Mouse (Mus musculus): ENCODE measurements around the gene Prkcb. TPM values are rescaled to one million over a fixed set of nuclear protein-coding genes. Genes with fewer than 3 reads are reported as not detected.

Gene Prkcb
- polyA plus RNA-seq, 1 experiment from 2014 or later, result 4.1 TPM

GRCm38 (mm10) chr7:122347433-122347832, 58.9 kb downstream of the Prkcb start:
- Histone ChIP-seq H3K27ac (ENCODE audit: low read length) (no peak overlapping the region), H3K27me3 (replicated peaks; ENCODE audit: control insufficient read depth, insufficient read depth, low read length) (no peaks in the 10 kb centered on the region), H3K4me3 (ENCODE audit: low read length) (no peak overlapping the region), H3K4me2 (ENCODE audit: low read depth, low read length) (no peak overlapping the region), H3K4me1 (ENCODE audit: control insufficient read depth, insufficient read depth, low read length) (no peaks in the 10 kb centered on the region), H3K9ac (ENCODE audit: low read depth, low read length) (no peak overlapping the region), H3K9me3 (ENCODE audit: control insufficient read depth, low read length) (no peaks in the 10 kb centered on the region), H3K36me3 (ENCODE audit: control insufficient read depth, insufficient read depth, low read length) (no peaks in the 10 kb centered on the region)
- 88% methylated on average over 3 of the region's 3 CpGs for WGBS
- no peak for ATAC-seq

- H3K27me3 ChIP-seq (replicated peaks; ENCODE audit: control insufficient read depth, insufficient read depth, low read length), result no peaks in the 10 kb centered on the region
- no peak overlapping the region for H3K4me2 ChIP-seq (ENCODE audit: low read depth, low read length)
- H3K9ac ChIP-seq (ENCODE audit: low read depth, low read length), result no peak overlapping the region
- 83% methylated on average over 5 of the region's 5 CpGs for WGBS
- no peaks in the 10 kb centered on the region for H3K36me3 ChIP-seq (ENCODE audit: control insufficient read depth, insufficient read depth, low read length)
- H3K4me3 ChIP-seq (ENCODE audit: low read length), result no peak overlapping the region
- no peak overlapping the region for H3K27ac ChIP-seq (ENCODE audit: low read length)
- no peaks in the 10 kb centered on the region for H3K9me3 ChIP-seq (ENCODE audit: control insufficient read depth, low read length)
- ATAC-seq, result no peak
- no peaks in the 10 kb centered on the region for H3K4me1 ChIP-seq (ENCODE audit: control insufficient read depth, insufficient read depth, low read length)
Observed at GRCm38 (mm10) chr7:122349961-122350360, 61.4 kb downstream of the Prkcb start.

- no peak for ATAC-seq
- Histone ChIP-seq H3K4me2 (ENCODE audit: low read depth, low read length) (no peak overlapping the region), H3K9me3 (ENCODE audit: control insufficient read depth, low read length) (no peaks in the 10 kb centered on the region), H3K4me3 (ENCODE audit: low read length) (no peak overlapping the region), H3K27me3 (replicated peaks; ENCODE audit: control insufficient read depth, insufficient read depth, low read length) (no peaks in the 10 kb centered on the region), H3K36me3 (ENCODE audit: control insufficient read depth, insufficient read depth, low read length) (no peaks in the 10 kb centered on the region), H3K9ac (ENCODE audit: low read depth, low read length) (no peak overlapping the region), H3K4me1 (ENCODE audit: control insufficient read depth, insufficient read depth, low read length) (no peaks in the 10 kb centered on the region), H3K27ac (ENCODE audit: low read length) (no peak overlapping the region)
- WGBS, result 78% methylated on average over 2 of the region's 2 CpGs
Observed at GRCm38 (mm10) chr7:122350741-122351140, 62.2 kb downstream of the Prkcb start.

DNA sequence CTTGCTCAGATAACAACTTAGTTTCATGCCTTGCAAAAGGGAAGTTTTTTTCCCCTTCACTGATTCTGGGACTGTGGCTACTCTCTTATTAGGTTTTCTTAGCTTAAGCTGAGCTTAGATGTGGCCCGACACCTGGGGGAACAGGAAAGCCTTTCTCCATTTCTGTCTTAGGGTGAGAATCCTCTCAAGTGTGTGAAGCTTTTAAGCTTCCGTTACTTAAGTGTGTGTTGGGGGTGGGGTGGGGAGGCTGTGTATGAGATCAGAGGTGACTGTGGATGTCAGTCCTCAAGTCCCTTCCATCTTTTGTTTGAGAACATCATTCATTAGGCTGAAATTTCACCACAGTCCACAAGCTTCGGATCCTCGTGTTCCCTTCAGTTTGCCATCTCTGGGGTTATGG, 63.3 kb downstream of the Prkcb start:
- no peaks in the 10 kb centered on the region for H3K9me3 ChIP-seq (ENCODE audit: control insufficient read depth, low read length)
- no peak for ATAC-seq
- H3K4me2 ChIP-seq (ENCODE audit: low read depth, low read length), result no peak overlapping the region
- no peaks in the 10 kb centered on the region for H3K36me3 ChIP-seq (ENCODE audit: control insufficient read depth, insufficient read depth, low read length)
- no peak overlapping the region for H3K27ac ChIP-seq (ENCODE audit: low read length)
- H3K4me3 ChIP-seq (ENCODE audit: low read length), result no peak overlapping the region
- WGBS, result 81% methylated on average over 4 of the region's 4 CpGs
- H3K9ac ChIP-seq (ENCODE audit: low read depth, low read length), result no peak overlapping the region
- no peaks in the 10 kb centered on the region for H3K4me1 ChIP-seq (ENCODE audit: control insufficient read depth, insufficient read depth, low read length)
- H3K27me3 ChIP-seq (replicated peaks; ENCODE audit: control insufficient read depth, insufficient read depth, low read length), result no peaks in the 10 kb centered on the region

GRCm38 (mm10) chr7:122352566-122353277, 64.2 kb downstream of the Prkcb start:
- 60% methylated on average over 12 of the region's 12 CpGs for WGBS
- Histone ChIP-seq H3K4me1 (ENCODE audit: control insufficient read depth, insufficient read depth, low read length) (no peaks in the 10 kb centered on the region), H3K36me3 (ENCODE audit: control insufficient read depth, insufficient read depth, low read length) (no peaks in the 10 kb centered on the region), H3K9me3 (ENCODE audit: control insufficient read depth, low read length) (no peaks in the 10 kb centered on the region), H3K4me2 (ENCODE audit: low read depth, low read length) (no peak overlapping the region), H3K27ac (ENCODE audit: low read length) (no peak overlapping the region), H3K4me3 (ENCODE audit: low read length) (no peak overlapping the region), H3K27me3 (replicated peaks; ENCODE audit: control insufficient read depth, insufficient read depth, low read length) (no peaks in the 10 kb centered on the region), H3K9ac (ENCODE audit: low read depth, low read length) (no peak overlapping the region)
- ATAC-seq, result no peak

GRCm38 (mm10) chr7:122353329-122353728, 64.8 kb downstream of the Prkcb start:
- H3K4me2 ChIP-seq (ENCODE audit: low read depth, low read length), result no peak overlapping the region
- H3K27ac ChIP-seq (ENCODE audit: low read length), result no peak overlapping the region
- no peaks in the 10 kb centered on the region for H3K9me3 ChIP-seq (ENCODE audit: control insufficient read depth, low read length)
- WGBS, result 64% methylated on average over 4 of the region's 4 CpGs
- H3K27me3 ChIP-seq (replicated peaks; ENCODE audit: control insufficient read depth, insufficient read depth, low read length), result no peaks in the 10 kb centered on the region
- H3K4me1 ChIP-seq (ENCODE audit: control insufficient read depth, insufficient read depth, low read length), result no peaks in the 10 kb centered on the region
- ATAC-seq, result no peak
- H3K36me3 ChIP-seq (ENCODE audit: control insufficient read depth, insufficient read depth, low read length), result no peaks in the 10 kb centered on the region
- no peak overlapping the region for H3K9ac ChIP-seq (ENCODE audit: low read depth, low read length)
- no peak overlapping the region for H3K4me3 ChIP-seq (ENCODE audit: low read length)

GRCm38 (mm10) chr7:122356941-122357340, 68.4 kb downstream of the Prkcb start:
- Histone ChIP-seq H3K36me3 (ENCODE audit: control insufficient read depth, insufficient read depth, low read length) (no peaks in the 10 kb centered on the region), H3K9me3 (ENCODE audit: control insufficient read depth, low read length) (no peaks in the 10 kb centered on the region), H3K27ac (ENCODE audit: low read length) (no peak overlapping the region), H3K4me3 (ENCODE audit: low read length) (no peak overlapping the region), H3K4me2 (ENCODE audit: low read depth, low read length) (no peak overlapping the region), H3K27me3 (replicated peaks; ENCODE audit: control insufficient read depth, insufficient read depth, low read length) (no peaks in the 10 kb centered on the region), H3K4me1 (ENCODE audit: control insufficient read depth, insufficient read depth, low read length) (no peaks in the 10 kb centered on the region), H3K9ac (ENCODE audit: low read depth, low read length) (no peak overlapping the region)
- ATAC-seq, result no peak
- WGBS, result 52% methylated on average over 2 of the region's 2 CpGs

GRCm38 (mm10) chr7:122357847-122358246, 69.3 kb downstream of the Prkcb start:
- Histone ChIP-seq H3K9me3 (ENCODE audit: control insufficient read depth, low read length) (no peaks in the 10 kb centered on the region), H3K4me1 (ENCODE audit: control insufficient read depth, insufficient read depth, low read length) (no peaks in the 10 kb centered on the region), H3K27me3 (replicated peaks; ENCODE audit: control insufficient read depth, insufficient read depth, low read length) (no peaks in the 10 kb centered on the region), H3K4me3 (ENCODE audit: low read length) (no peak overlapping the region), H3K9ac (ENCODE audit: low read depth, low read length) (no peak overlapping the region), H3K27ac (ENCODE audit: low read length) (no peak overlapping the region), H3K4me2 (ENCODE audit: low read depth, low read length) (no peak overlapping the region), H3K36me3 (ENCODE audit: control insufficient read depth, insufficient read depth, low read length) (no peaks in the 10 kb centered on the region)
- 82% methylated on average over 7 of the region's 7 CpGs for WGBS
- ATAC-seq, result no peak

DNA sequence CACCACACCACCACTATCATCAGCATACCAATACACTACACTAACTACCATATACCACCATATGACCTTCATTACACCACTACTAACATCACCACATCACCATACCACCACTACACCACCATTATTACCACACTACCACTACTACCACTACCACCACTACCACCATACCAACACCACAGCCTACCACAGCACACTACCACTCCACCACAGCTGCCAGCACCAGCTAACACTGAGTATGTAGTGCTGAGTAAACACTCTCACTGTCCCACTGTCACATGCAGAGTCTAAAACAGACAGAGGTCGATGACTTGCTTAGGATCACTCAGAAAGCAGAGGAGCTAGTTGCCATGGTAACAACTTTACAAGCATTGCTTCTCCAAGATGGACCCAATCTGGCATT, 78.1 kb downstream of the Prkcb start:
- Histone ChIP-seq H3K9me3 (ENCODE audit: control insufficient read depth, low read length) (no peaks in the 10 kb centered on the region), H3K4me3 (ENCODE audit: low read length) (no peak overlapping the region), H3K4me2 (ENCODE audit: low read depth, low read length) (no peak overlapping the region), H3K27ac (ENCODE audit: low read length) (no peak overlapping the region), H3K27me3 (replicated peaks; ENCODE audit: control insufficient read depth, insufficient read depth, low read length) (no peaks in the 10 kb centered on the region), H3K4me1 (ENCODE audit: control insufficient read depth, insufficient read depth, low read length) (no peaks in the 10 kb centered on the region), H3K9ac (ENCODE audit: low read depth, low read length) (no peak overlapping the region), H3K36me3 (ENCODE audit: control insufficient read depth, insufficient read depth, low read length) (no peaks in the 10 kb centered on the region)
- WGBS, result 80% methylated on average over 1 of the region's 1 CpGs
- ATAC-seq, result no peak
